Mouse (Mus musculus): ENCODE results near the gene Alx3. TPM values are rescaled to one million over a fixed set of nuclear protein-coding genes. Genes with fewer than 3 reads are reported as not detected.
A peak's percentile ranks its signal among the peaks of the same experiment; 100 is the strongest.

The Alx3 gene
- polyA plus RNA-seq, 1 experiment, result 0.05 TPM

DNA sequence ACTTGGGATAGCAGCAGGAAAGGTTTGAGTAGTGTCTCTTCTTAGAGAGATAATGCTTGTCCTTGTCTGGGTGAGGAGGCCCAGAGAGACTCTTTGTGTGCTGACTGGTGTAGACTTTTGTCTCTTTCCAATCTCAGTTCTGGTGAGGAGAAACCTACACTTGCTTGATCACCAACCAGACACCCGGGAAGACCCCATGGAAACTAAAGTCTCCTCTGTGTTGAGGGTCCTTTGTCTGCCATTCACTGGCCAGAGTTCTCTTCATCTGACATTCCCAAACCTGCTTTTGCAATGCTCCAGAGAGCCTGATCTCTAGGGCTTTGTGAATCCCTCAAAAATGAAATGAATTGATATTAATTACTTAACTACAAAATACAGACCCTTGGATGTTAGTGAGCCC is 10.9 kb upstream of the Alx3 start:
- H3K27me3 ChIP-seq (ENCODE audit: control insufficient read depth, insufficient read depth, low read length), result no peaks in the 10 kb centered on the region
- peaks cover 5% of the 10 kb centered on the region; the same call in 1 of the 2 replicates for H3K4me1 ChIP-seq (ENCODE audit: control insufficient read depth, insufficient read depth, low read length)
- no peak for TF ChIP-seq CTCF (IDR thresholded peaks at IDR 0.05; ENCODE audit: control insufficient read depth, insufficient read depth, insufficient replicate concordance, low read depth, low read length)
- TF ChIP-seq POLR2A (IDR thresholded peaks at IDR 0.05; ENCODE audit: control insufficient read depth, low read depth, low read length), result no peak
- no peak overlapping the region for H3K4me3 ChIP-seq (ENCODE audit: control insufficient read depth, low read depth, low read length)
- no peaks in the 10 kb centered on the region for H3K36me3 ChIP-seq (ENCODE audit: control insufficient read depth, insufficient read depth, low read length)
- no peak overlapping the region for H3K27ac ChIP-seq (ENCODE audit: control insufficient read depth, insufficient read depth, low read depth, low read length)

- no peaks in the 10 kb centered on the region for H3K27me3 ChIP-seq (ENCODE audit: control insufficient read depth, insufficient read depth, low read length)
- peaks cover 5% of the 10 kb centered on the region; the same call in 1 of the 2 replicates for H3K4me1 ChIP-seq (ENCODE audit: control insufficient read depth, insufficient read depth, low read length)
- no peak for TF ChIP-seq POLR2A (IDR thresholded peaks at IDR 0.05; ENCODE audit: control insufficient read depth, low read depth, low read length)
- no peak for TF ChIP-seq CTCF (IDR thresholded peaks at IDR 0.05; ENCODE audit: control insufficient read depth, insufficient read depth, insufficient replicate concordance, low read depth, low read length)
- H3K27ac ChIP-seq (ENCODE audit: control insufficient read depth, insufficient read depth, low read depth, low read length), result no peak overlapping the region
- H3K36me3 ChIP-seq (ENCODE audit: control insufficient read depth, insufficient read depth, low read length), result no peaks in the 10 kb centered on the region
- H3K4me3 ChIP-seq (ENCODE audit: control insufficient read depth, low read depth, low read length), result no peak overlapping the region
Observed at GRCm38 (mm10) chr3:107586504-107586903, 8.3 kb upstream of the Alx3 start.

- H3K4me1 ChIP-seq (ENCODE audit: control insufficient read depth, insufficient read depth, low read length), result peaks cover 16% of the 10 kb centered on the region
- H3K4me3 ChIP-seq (ENCODE audit: control insufficient read depth, low read depth, low read length), result no peak overlapping the region
- H3K27me3 ChIP-seq (ENCODE audit: control insufficient read depth, insufficient read depth, low read length), result peaks cover 2% of the 10 kb centered on the region
- no peak for TF ChIP-seq POLR2A (IDR thresholded peaks at IDR 0.05; ENCODE audit: control insufficient read depth, low read depth, low read length)
- TF ChIP-seq CTCF (IDR thresholded peaks at IDR 0.05; ENCODE audit: control insufficient read depth, insufficient read depth, insufficient replicate concordance, low read depth, low read length), result no peak
- no peaks in the 10 kb centered on the region for H3K36me3 ChIP-seq (ENCODE audit: control insufficient read depth, insufficient read depth, low read length)
- no peak overlapping the region for H3K27ac ChIP-seq (ENCODE audit: control insufficient read depth, insufficient read depth, low read depth, low read length)
Observed at GRCm38 (mm10) chr3:107591612-107592011, 3.2 kb upstream of the Alx3 start.

DNA sequence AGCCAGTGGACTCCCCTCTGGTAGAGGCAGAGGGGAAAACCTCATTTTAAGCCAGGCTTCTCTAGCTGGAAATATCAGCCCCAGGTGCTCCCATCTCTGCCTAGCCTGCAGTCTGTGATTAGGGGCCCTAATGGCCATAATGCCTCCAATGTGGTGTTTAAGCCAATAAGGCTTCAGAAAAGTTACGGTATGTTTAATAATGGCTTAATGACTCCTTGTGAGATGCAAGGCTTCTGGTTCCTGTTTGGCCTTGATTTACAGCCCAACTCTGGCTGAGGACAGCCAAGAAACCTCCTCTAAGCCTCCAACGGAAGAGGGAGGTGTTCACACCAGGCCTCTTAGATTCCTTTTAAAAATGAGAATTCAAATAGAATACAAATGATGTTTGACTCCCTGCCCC is 1.2 kb upstream of the Alx3 start:
- H3K36me3 ChIP-seq (ENCODE audit: control insufficient read depth, insufficient read depth, low read length), result no peaks in the 10 kb centered on the region
- no peak for TF ChIP-seq CTCF (IDR thresholded peaks at IDR 0.05; ENCODE audit: control insufficient read depth, insufficient read depth, insufficient replicate concordance, low read depth, low read length)
- TF ChIP-seq POLR2A (IDR thresholded peaks at IDR 0.05; ENCODE audit: control insufficient read depth, low read depth, low read length), result no peak
- no peak overlapping the region for H3K27ac ChIP-seq (ENCODE audit: control insufficient read depth, insufficient read depth, low read depth, low read length)
- peaks cover 4% of the 10 kb centered on the region for H3K27me3 ChIP-seq (ENCODE audit: control insufficient read depth, insufficient read depth, low read length)
- no peak overlapping the region for H3K4me3 ChIP-seq (ENCODE audit: control insufficient read depth, low read depth, low read length)
- peaks cover 18% of the 10 kb centered on the region for H3K4me1 ChIP-seq (ENCODE audit: control insufficient read depth, insufficient read depth, low read length)

GRCm38 (mm10) chr3:107595264-107595937 is 570 bp downstream of the Alx3 start:
- Histone ChIP-seq H3K36me3 (ENCODE audit: control insufficient read depth, insufficient read depth, low read length) (no peaks in the 10 kb centered on the region), H3K4me3 (ENCODE audit: control insufficient read depth, low read depth, low read length) (peak overlapping the region; percentile 26), H3K27ac (ENCODE audit: control insufficient read depth, insufficient read depth, low read depth, low read length) (no peak overlapping the region), H3K27me3 (ENCODE audit: control insufficient read depth, insufficient read depth, low read length) (peaks cover 4% of the 10 kb centered on the region), H3K4me1 (ENCODE audit: control insufficient read depth, insufficient read depth, low read length) (peaks cover 18% of the 10 kb centered on the region)
- TF ChIP-seq POLR2A (IDR thresholded peaks at IDR 0.05; ENCODE audit: control insufficient read depth, low read depth, low read length) (no peak), CTCF (IDR thresholded peaks at IDR 0.05; ENCODE audit: control insufficient read depth, insufficient read depth, insufficient replicate concordance, low read depth, low read length) (no peak)

GRCm38 (mm10) chr3:107595938-107596461 is 1.2 kb downstream of the Alx3 start:
- Histone ChIP-seq H3K27ac (ENCODE audit: control insufficient read depth, insufficient read depth, low read depth, low read length) (no peak overlapping the region), H3K4me1 (ENCODE audit: control insufficient read depth, insufficient read depth, low read length) (peaks cover 18% of the 10 kb centered on the region)

GRCm38 (mm10) chr3:107596559-107596958 is 1.7 kb downstream of the Alx3 start:
- no peak overlapping the region for H3K4me3 ChIP-seq (ENCODE audit: control insufficient read depth, low read depth, low read length)
- no peaks in the 10 kb centered on the region for H3K36me3 ChIP-seq (ENCODE audit: control insufficient read depth, insufficient read depth, low read length)
- peaks cover 4% of the 10 kb centered on the region for H3K27me3 ChIP-seq (ENCODE audit: control insufficient read depth, insufficient read depth, low read length)
- H3K27ac ChIP-seq (ENCODE audit: control insufficient read depth, insufficient read depth, low read depth, low read length), result no peak overlapping the region
- peaks cover 18% of the 10 kb centered on the region for H3K4me1 ChIP-seq (ENCODE audit: control insufficient read depth, insufficient read depth, low read length)
- TF ChIP-seq POLR2A (IDR thresholded peaks at IDR 0.05; ENCODE audit: control insufficient read depth, low read depth, low read length) (no peak), CTCF (IDR thresholded peaks at IDR 0.05; ENCODE audit: control insufficient read depth, insufficient read depth, insufficient replicate concordance, low read depth, low read length) (no peak)

More at GRCm38 (mm10) chr3:107595938-107596461, 1.2 kb downstream of the Alx3 start:
- TF ChIP-seq POLR2A (IDR thresholded peaks at IDR 0.05; ENCODE audit: control insufficient read depth, low read depth, low read length) (no peak), CTCF (IDR thresholded peaks at IDR 0.05; ENCODE audit: control insufficient read depth, insufficient read depth, insufficient replicate concordance, low read depth, low read length) (no peak)
- H3K36me3 ChIP-seq (ENCODE audit: control insufficient read depth, insufficient read depth, low read length), result no peaks in the 10 kb centered on the region
- H3K27me3 ChIP-seq (ENCODE audit: control insufficient read depth, insufficient read depth, low read length), result peaks cover 4% of the 10 kb centered on the region
- H3K4me3 ChIP-seq (ENCODE audit: control insufficient read depth, low read depth, low read length), result no peak overlapping the region
